Comparison of ENCODE assay signal across 18 mouse cellular contexts in genomic region chr5:36590499-36590920, GRCm38 (mm10). TPM values are rescaled to one million over a fixed set of nuclear protein-coding genes. Genes with fewer than 3 reads are reported as not detected.
DNase-seq lines count a peak whose midpoint lies in the region; ATAC-seq and TF ChIP-seq lines count a peak whose summit lies in the region.
"Had no signal": no experiment of that assay in that cellular context is flagged by ENCODE, and none has a peak within 500 bp of the region (broad histone marks: within the 10 kb centered on the region; RNA-seq: fewer than 3 reads in every experiment).

No protein-coding gene starts in this region.

- no peak overlapping the region for H3K4me2 ChIP-seq in intestine, embryonic 14.5 days (ENCODE audit: low read length)
- H3K4me2 ChIP-seq in intestine, postnatal 0 days (replicated peaks; ENCODE audit: low read depth), result no peak overlapping the region
- no peak overlapping the region for H3K4me2 ChIP-seq in liver, embryonic 14.5 days (ENCODE audit: low read depth)
- H3K4me2 ChIP-seq: heart, embryonic 13.5 days; lung, embryonic 14.5 days; neural tube, embryonic 13.5 days had no signal

- H3K9ac ChIP-seq in intestine, embryonic 14.5 days (ENCODE audit: low read length), result no peak overlapping the region
- no peak overlapping the region for H3K9ac ChIP-seq in intestine, postnatal 0 days (ENCODE audit: low read depth, low read length)
- no peak overlapping the region for H3K9ac ChIP-seq in liver, embryonic 14.5 days (replicated peaks)
- H3K9ac ChIP-seq: heart, embryonic 13.5 days; lung, embryonic 14.5 days; neural tube, embryonic 13.5 days had no signal

- DNase-seq in intestine, embryonic 14.5 days (ENCODE audit: low spot score), result no peak
- no peak for DNase-seq in liver, embryonic 14.5 days (ENCODE audit: low read depth in 3 of 3, low spot score in 3 of 3)
- DNase-seq in liver, result no peak
- peak; percentile 87 for DNase-seq in brain, adult 2 months (ENCODE audit: low read depth, low spot score)
- DNase-seq in right cerebral cortex, postnatal 36 days (ENCODE audit: low spot score in 2 of 2), result peak; percentile 43 to 69
- DNase-seq in gastrocnemius, postnatal 4 days (ENCODE audit: low spot score in 2 of 2), result no peak
- DNase-seq in ovary, postnatal 14 days (ENCODE audit: low spot score), result no peak
- DNase-seq: adrenal gland, adult 2 months; cerebellum, adult 18-20 months; gastrocnemius, postnatal 10 days; heart, postnatal 4 days; kidney, postnatal 10 days; lung, embryonic 14.5 days had no signal

- 67% methylated on average over 5 of the region's 5 CpGs for WGBS in intestine, embryonic 14.5 days
- WGBS in intestine, postnatal 0 days, result 66% methylated on average over 5 of the region's 5 CpGs
- 33% methylated on average over 5 of the region's 5 CpGs for WGBS in liver, embryonic 14.5 days (ENCODE audit: insufficient replicate concordance)

- 0 out of 2 replicates have a peak, but pooled peaks cover 5% of the 10 kb centered on the region for H3K4me1 ChIP-seq in intestine, embryonic 14.5 days (replicated peaks; ENCODE audit: control insufficient read depth, insufficient read depth, low read length)
- H3K4me1 ChIP-seq in intestine, postnatal 0 days (replicated peaks; ENCODE audit: control insufficient read depth, insufficient read depth, low read length), result no peaks in the 10 kb centered on the region
- no peaks in the 10 kb centered on the region for H3K4me1 ChIP-seq in liver, embryonic 14.5 days (replicated peaks; ENCODE audit: control insufficient read depth in 2 of 2, insufficient read depth in 2 of 2, low read length in 1 of 2)
- H3K4me1 ChIP-seq: neural tube, embryonic 13.5 days had no signal

- H3K27me3 ChIP-seq in intestine, embryonic 14.5 days (replicated peaks; ENCODE audit: control insufficient read depth, insufficient read depth, low read length), result no peaks in the 10 kb centered on the region
- no peaks in the 10 kb centered on the region for H3K27me3 ChIP-seq in intestine, postnatal 0 days (replicated peaks; ENCODE audit: control insufficient read depth, insufficient read depth, low read length)
- no peaks in the 10 kb centered on the region; the same call in 1 of the 2 replicates for H3K27me3 ChIP-seq in liver, embryonic 14.5 days (ENCODE audit: control insufficient read depth, insufficient read depth, low read length)
- H3K27me3 ChIP-seq: neural tube, embryonic 13.5 days had no signal

- no peak for TF ChIP-seq EP300 in liver, embryonic 14.5 days (IDR thresholded peaks at IDR 0.05; ENCODE audit: low read depth)

- no peak overlapping the region for H3K27ac ChIP-seq in intestine, embryonic 14.5 days (ENCODE audit: low read depth)
- H3K27ac ChIP-seq in intestine, postnatal 0 days (ENCODE audit: low read depth, low read length), result no peak overlapping the region
- H3K27ac ChIP-seq in liver, embryonic 14.5 days, result no peak overlapping the region
- H3K27ac ChIP-seq: heart, embryonic 13.5 days; neural tube, embryonic 13.5 days had no signal

- 0 out of 2 replicates have a peak, but pooled peaks have one; percentile 17 for ATAC-seq in intestine, embryonic 14.5 days (replicated peaks; ENCODE audit: low FRiP score, low TSS enrichment, low read depth)
- no peak for ATAC-seq in intestine, postnatal 0 days
- ATAC-seq in liver, embryonic 14.5 days (ENCODE audit: insufficient read depth), result no peak
- ATAC-seq: forebrain, embryonic 14.5 days; inflammation-experienced regulatory T-cells, adult 6 months had no signal

- H3K9me3 ChIP-seq in intestine, embryonic 14.5 days (ENCODE audit: control insufficient read depth, low read length), result no peaks in the 10 kb centered on the region
- no peaks in the 10 kb centered on the region for H3K9me3 ChIP-seq in intestine, postnatal 0 days (ENCODE audit: control insufficient read depth)
- H3K9me3 ChIP-seq in liver, embryonic 14.5 days (ENCODE audit: control insufficient read depth, low read length), result no peaks in the 10 kb centered on the region
- H3K9me3 ChIP-seq: heart, embryonic 13.5 days; neural tube, embryonic 13.5 days had no signal

- no peak for TF ChIP-seq CTCF in intestine, postnatal 0 days (IDR thresholded peaks at IDR 0.05; ENCODE audit: low read depth)
- TF ChIP-seq CTCF in liver, embryonic 14.5 days (IDR thresholded peaks at IDR 0.05; ENCODE audit: low read depth), result 0 out of 2 replicates have a peak, but pooled peaks have one; percentile 9

- no peak overlapping the region for H3K4me3 ChIP-seq in intestine, embryonic 14.5 days (ENCODE audit: low read depth, low read length)
- H3K4me3 ChIP-seq in intestine, postnatal 0 days (ENCODE audit: low read depth, low read length), result no peak overlapping the region
- no peak overlapping the region for H3K4me3 ChIP-seq in liver, embryonic 14.5 days (ENCODE audit: insufficient read depth in 1 of 2, low read depth in 2 of 2, low read length in 2 of 2)
- H3K4me3 ChIP-seq: heart, embryonic 13.5 days; neural tube, embryonic 13.5 days had no signal

- no peaks in the 10 kb centered on the region for H3K36me3 ChIP-seq in intestine, embryonic 14.5 days (ENCODE audit: control insufficient read depth, insufficient read depth, low read length)
- no peaks in the 10 kb centered on the region for H3K36me3 ChIP-seq in intestine, postnatal 0 days (ENCODE audit: control insufficient read depth, insufficient read depth)
- no peaks in the 10 kb centered on the region for H3K36me3 ChIP-seq in liver, embryonic 14.5 days (replicated peaks; ENCODE audit: control insufficient read depth, insufficient read depth, low read depth)
- H3K36me3 ChIP-seq: heart, embryonic 13.5 days; neural tube, embryonic 13.5 days had no signal

RNA-seq across cellular contexts. Expression of gene Tbc1d14, which starts 2.6 kb away (rescaled TPM):
- polyA plus RNA-seq in intestine, embryonic 14.5 days (2014; fragmentation: Nextera tagmentation; extraction: Ambion mirVana), result 36.6 and 42.3 TPM in 2 replicates
- polyA plus RNA-seq in intestine, postnatal 0 days (2015; fragmentation: Nextera tagmentation; extraction: Ambion mirVana), result 16.8 and 17.2 TPM in 2 replicates
- 8.1 and 8.2 TPM in 2 replicates for polyA plus RNA-seq in liver, embryonic 14.5 days (2012; rRNA removed)
- polyA plus RNA-seq in liver, embryonic 14.5 days (2014; fragmentation: Nextera tagmentation; extraction: Ambion mirVana), result 6.8 and 8.5 TPM in 2 replicates
- total RNA-seq in gastrocnemius, postnatal 4 days (2021), result 10 to 100 TPM; 24.8 to 27.5 TPM

Comparison
In these comparisons a context has a peak if more than half of its experiments do, and no peak if none do; other contexts are left out.
1. DNase-seq: peak in brain, adult 2 months (single experiment) and right cerebral cortex, postnatal 36 days (2 of 2); none in intestine, embryonic 14.5 days (single experiment), liver, embryonic 14.5 days (0 of 3), liver (single experiment), gastrocnemius, postnatal 4 days (0 of 2) and ovary, postnatal 14 days (single experiment).